Mouse (Mus musculus): ENCODE results near the gene Rgs2.

GRCm38 (mm10) chr1:144018417-144018958 lies 14.5 kb upstream of the Rgs2 start:
- TF ChIP-seq CTCF (IDR thresholded peaks at IDR 0.05; ENCODE audit: insufficient read depth, low read length): no peak
- TF ChIP-seq POLR2A (IDR thresholded peaks at IDR 0.05; ENCODE audit: borderline replicate concordance, extremely low read depth, low read depth, low read length): no peak
